Mouse (Mus musculus) stomach, postnatal 0 days (tissue): ENCODE measurements at regions not wholly inside any gene's neighbourhood (a gene's known extent, or its start where the extent isn't known, plus 50 kb on each side); places are given as distances from the start of the nearest gene placed in this dataset.

Experiments
- ATAC-seq: fragments of 200-750 bp; cut with Nextera tagmentation; 2 replicates; pipeline ENCODE4 v1.8.0; 2017; ENCODE audit not compliant: low FRiP score, low TSS enrichment
- DNase-seq: peaks from one replicate; pipeline ENCODE4 v3.0.0-alpha.2; 2016; ENCODE audit warnings: low spot score
- H3K27ac ChIP-seq: fragments of 300-500 bp; sonication (generic); replicated peaks from 2 replicates; pipeline ENCODE4 v1.5.1; 2014; ENCODE audit warnings: mild to moderate bottlenecking, control low read depth
- H3K27me3 ChIP-seq: fragments of 300-500 bp; sonication (generic); 2 replicates; pipeline ENCODE4 v1.6.1; 2014; ENCODE audit warnings: low read length; ENCODE audit not compliant: control insufficient read depth, insufficient read depth
- H3K36me3 ChIP-seq: fragments of 300-500 bp; sonication (generic); 2 replicates; pipeline ENCODE4 v1.6.1; 2014; ENCODE audit warnings: low read length, mixed read lengths; ENCODE audit not compliant: control insufficient read depth, insufficient read depth
- H3K4me1 ChIP-seq: fragments of 300-500 bp; sonication (generic); replicated peaks from 2 replicates; pipeline ENCODE4 v1.6.1; 2014; ENCODE audit warnings: antibody characterized with exemption; ENCODE audit not compliant: control insufficient read depth, insufficient read depth
- H3K4me2 ChIP-seq: fragments of 300-500 bp; sonication (generic); replicated peaks from 2 replicates; pipeline ENCODE4 v1.6.1; 2014; ENCODE audit warnings: low read depth, mild to moderate bottlenecking, control low read depth, moderate library complexity
- H3K4me3 ChIP-seq: fragments of 300-500 bp; sonication (generic); 2 replicates; pipeline ENCODE4 v1.5.1; 2014; ENCODE audit warnings: low read depth, low read length, control low read depth
- H3K9ac ChIP-seq: fragments of 300-500 bp; sonication (generic); 2 replicates; pipeline ENCODE4 v1.6.1; 2014; ENCODE audit warnings: mild to moderate bottlenecking, low read length, control low read depth, mixed read lengths
- H3K9me3 ChIP-seq: fragments of 300-500 bp; sonication (generic); 2 replicates; pipeline ENCODE4 v1.6.1; 2016; ENCODE audit warnings: low read length; ENCODE audit not compliant: control insufficient read depth
- CTCF ChIP-seq: IDR thresholded peaks from 2 replicates; pipeline ENCODE4 v1.5.1; 2016; ENCODE audit warnings: antibody characterized with exemption, low read depth, mild to moderate bottlenecking, moderate library complexity
- EP300 ChIP-seq: optimal IDR thresholded peaks from 2 replicates; pipeline ENCODE3; 2016; ENCODE audit warnings: antibody characterized with exemption
- WGBS: fragments of 180-500 bp; shearing (Covaris S2); extraction: QIAGEN DNeasy Blood & Tissue Kit; methylation state at CpG from one replicate; pipeline ENCODE4 v1.1.7; 2014; 5-methylcytosine and 5-hydroxymethylcytosine counted together

GRCm38 (mm10) chr7:111263302-111263701 is 180.5 kb upstream of the Eif4g2 start:
- TF ChIP-seq EP300 (no peak), CTCF (peak; percentile 57)
- Histone ChIP-seq H3K9me3 (no peaks in the 10 kb centered on the region), H3K27ac (no peak overlapping the region), H3K4me3 (no peak overlapping the region), H3K4me2 (no peak overlapping the region), H3K36me3 (no peaks in the 10 kb centered on the region), H3K9ac (no peak overlapping the region), H3K27me3 (no peaks in the 10 kb centered on the region), H3K4me1 (no peaks in the 10 kb centered on the region; the same call in 1 of the 2 replicates)
- DNase-seq (no peak), ATAC-seq (no peak)
- 63% methylated on average over 1 of the region's 1 CpGs for WGBS

GRCm38 (mm10) chr7:111259630-111260574 is 177.1 kb upstream of the Eif4g2 start:
- H3K27me3 ChIP-seq = no peaks in the 10 kb centered on the region
- H3K4me2 ChIP-seq = no peak overlapping the region
- DNase-seq (no peak), ATAC-seq (peak; percentile 73; the same call in 1 of the 2 replicates)
- no peak for TF ChIP-seq EP300
- no peak for TF ChIP-seq CTCF
- WGBS = 39% methylated on average over 11 of the region's 11 CpGs
- no peak overlapping the region for H3K9ac ChIP-seq
- H3K27ac ChIP-seq = peak overlapping the region; percentile 81
- H3K36me3 ChIP-seq = no peaks in the 10 kb centered on the region
- H3K9me3 ChIP-seq = no peaks in the 10 kb centered on the region
- no peak overlapping the region for H3K4me3 ChIP-seq
- no peaks in the 10 kb centered on the region; the same call in 1 of the 2 replicates for H3K4me1 ChIP-seq

GRCm38 (mm10) chr7:111257842-111258241 is 175.0 kb upstream of the Eif4g2 start:
- Histone ChIP-seq H3K4me2 (no peak overlapping the region), H3K4me1 (no peaks in the 10 kb centered on the region; the same call in 1 of the 2 replicates), H3K9ac (no peak overlapping the region), H3K27ac (no peak overlapping the region), H3K36me3 (no peaks in the 10 kb centered on the region), H3K9me3 (no peaks in the 10 kb centered on the region), H3K27me3 (no peaks in the 10 kb centered on the region), H3K4me3 (no peak overlapping the region)
- 92% methylated on average over 2 of the region's 2 CpGs for WGBS
- TF ChIP-seq EP300 = no peak
- TF ChIP-seq CTCF = peak; percentile 39
- no peak for ATAC-seq
- DNase-seq = no peak

DNA sequence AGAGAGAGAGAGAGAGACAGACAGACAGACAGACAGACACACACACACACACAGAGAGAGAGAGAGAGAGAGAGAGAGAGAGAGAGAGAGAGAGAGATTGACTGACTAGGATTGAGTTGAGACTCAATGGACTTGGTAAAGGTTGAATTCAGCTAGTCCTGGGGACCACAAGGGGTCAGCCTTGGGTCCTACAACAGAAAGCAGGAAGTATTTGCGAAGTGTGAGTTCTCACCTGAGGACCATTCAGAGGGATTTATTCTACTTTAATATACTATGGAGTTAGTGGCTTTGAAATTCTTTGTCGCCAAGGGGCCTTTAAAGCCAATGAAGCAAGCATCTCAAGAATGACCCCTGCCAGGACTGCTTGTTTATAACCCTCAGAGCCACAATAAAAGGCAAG is 173.4 kb upstream of the Eif4g2 start:
- H3K9ac ChIP-seq = no peak overlapping the region
- no peaks in the 10 kb centered on the region for H3K9me3 ChIP-seq
- no peaks in the 10 kb centered on the region for H3K27me3 ChIP-seq
- ATAC-seq = no peak
- TF ChIP-seq EP300 (no peak), CTCF (peak; percentile 46)
- H3K4me3 ChIP-seq = no peak overlapping the region
- no peaks in the 10 kb centered on the region for H3K36me3 ChIP-seq
- WGBS = 78% methylated on average over 2 of the region's 2 CpGs
- H3K4me1 ChIP-seq = no peaks in the 10 kb centered on the region; the same call in 1 of the 2 replicates
- no peak overlapping the region for H3K4me2 ChIP-seq
- DNase-seq = no peak
- H3K27ac ChIP-seq = no peak overlapping the region

DNA sequence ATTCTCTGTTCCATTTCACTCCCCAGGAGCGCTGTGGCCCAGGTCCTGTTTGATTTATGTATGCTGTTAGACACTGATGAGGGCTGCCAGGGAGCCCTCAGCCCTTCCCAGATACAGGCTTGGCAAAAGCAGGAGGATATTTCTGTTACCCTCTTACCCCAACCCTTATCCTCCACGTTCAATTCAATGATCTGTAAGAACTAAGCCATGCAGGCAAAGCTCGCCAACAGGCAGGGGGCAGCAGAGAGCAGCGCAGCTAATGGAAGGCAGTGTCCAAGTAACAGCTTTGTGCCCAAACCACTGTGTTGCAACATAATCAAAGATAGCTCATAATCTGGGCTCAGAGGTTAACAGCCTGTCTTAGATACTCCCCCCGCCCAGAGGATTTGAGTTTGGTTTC is 166.8 kb upstream of the Eif4g2 start:
- no peaks in the 10 kb centered on the region for H3K9me3 ChIP-seq
- no peaks in the 10 kb centered on the region for H3K27me3 ChIP-seq
- TF ChIP-seq EP300 (no peak), CTCF (peak; percentile 98)
- H3K9ac ChIP-seq = no peak overlapping the region
- DNase-seq (peak; percentile 78), ATAC-seq (peak; percentile 40; the same call in 1 of the 2 replicates)
- H3K27ac ChIP-seq = no peak overlapping the region
- H3K4me2 ChIP-seq = no peak overlapping the region
- no peaks in the 10 kb centered on the region for H3K4me1 ChIP-seq
- 25% methylated on average over 5 of the region's 5 CpGs for WGBS
- no peak overlapping the region for H3K4me3 ChIP-seq
- H3K36me3 ChIP-seq = no peaks in the 10 kb centered on the region

GRCm38 (mm10) chr7:111245488-111245887 is 162.7 kb upstream of the Eif4g2 start:
- H3K4me2 ChIP-seq = no peak overlapping the region
- H3K27ac ChIP-seq = no peak overlapping the region
- no peaks in the 10 kb centered on the region for H3K9me3 ChIP-seq
- no peak overlapping the region for H3K4me3 ChIP-seq
- no peaks in the 10 kb centered on the region for H3K4me1 ChIP-seq
- H3K36me3 ChIP-seq = no peaks in the 10 kb centered on the region
- TF ChIP-seq CTCF (no peak), EP300 (no peak)
- WGBS = 65% methylated on average over 8 of the region's 8 CpGs
- H3K9ac ChIP-seq = no peak overlapping the region
- no peaks in the 10 kb centered on the region for H3K27me3 ChIP-seq
- ATAC-seq = no peak
- no peak for DNase-seq
